Mouse (Mus musculus) thymus, adult 2 months (tissue): Measurements from ENCODE around the gene Lcmt1. TPM values are rescaled to one million over a fixed set of nuclear protein-coding genes. Genes with fewer than 3 reads are reported as not detected.

Experiments used
- DNase-seq: peaks from one replicate; pipeline ENCODE4 v3.0.0; 2021
- H3K27ac ChIP-seq: fragments of 200-500 bp; 2 replicates; pipeline ENCODE4 v1.5.1; 2012; ENCODE audit warnings: low read length, control low read depth; ENCODE audit not compliant: control insufficient read depth, insufficient read depth
- H3K27me3 ChIP-seq: fragments of 200-500 bp; 2 replicates; pipeline ENCODE4 v1.6.1; 2012; ENCODE audit warnings: mild to moderate bottlenecking, low read length, moderate library complexity, mixed read lengths; ENCODE audit not compliant: control insufficient read depth, insufficient read depth
- H3K36me3 ChIP-seq: fragments of 200-500 bp; 2 replicates; pipeline ENCODE4 v1.6.1; 2012; ENCODE audit warnings: mild to moderate bottlenecking, low read length, moderate library complexity; ENCODE audit not compliant: control insufficient read depth, insufficient read depth
- H3K4me1 ChIP-seq: fragments of 200-500 bp; replicated peaks from 2 replicates; pipeline ENCODE4 v1.6.1; 2012; ENCODE audit warnings: low read length; ENCODE audit not compliant: control insufficient read depth, insufficient read depth
- H3K4me3 ChIP-seq: fragments of 200-500 bp; 2 replicates; pipeline ENCODE4 v1.5.1; 2012; ENCODE audit warnings: mild to moderate bottlenecking, low read length, control low read depth, moderate library complexity; ENCODE audit not compliant: control insufficient read depth, insufficient read depth
- CTCF ChIP-seq: fragments of 200-500 bp; IDR thresholded peaks from 2 replicates; pipeline ENCODE4 v1.5.1; 2012; ENCODE audit warnings: mild to moderate bottlenecking, control low read depth, low read length, moderate library complexity, borderline replicate concordance; ENCODE audit not compliant: control insufficient read depth, poor library complexity, insufficient read depth; ENCODE audit errors: extremely low read depth
- POLR2A ChIP-seq: fragments of 200-500 bp; IDR thresholded peaks from 2 replicates; pipeline ENCODE4 v1.6.1; 2012; ENCODE audit warnings: mild to moderate bottlenecking, low read length, control low read depth, moderate library complexity; ENCODE audit not compliant: control insufficient read depth, poor library complexity, insufficient read depth; ENCODE audit errors: extremely low read depth
- WGBS: fragments of 180-500 bp; shearing (Covaris S2); methylation state at CpG from one replicate; pipeline ENCODE4 v1.1.7; 2018; 5-methylcytosine and 5-hydroxymethylcytosine counted together
- polyA plus RNA-seq: library from polyadenylated mRNA; depleted of rRNA; stranded (reverse); fragments of >200 nt; gene quantifications from 2 replicates; pipeline ENCODE4 v1.2.3, GENCODE M21; 2012

The Lcmt1 gene
- polyA plus RNA-seq, 1 experiment = 31.9 TPM

DNA sequence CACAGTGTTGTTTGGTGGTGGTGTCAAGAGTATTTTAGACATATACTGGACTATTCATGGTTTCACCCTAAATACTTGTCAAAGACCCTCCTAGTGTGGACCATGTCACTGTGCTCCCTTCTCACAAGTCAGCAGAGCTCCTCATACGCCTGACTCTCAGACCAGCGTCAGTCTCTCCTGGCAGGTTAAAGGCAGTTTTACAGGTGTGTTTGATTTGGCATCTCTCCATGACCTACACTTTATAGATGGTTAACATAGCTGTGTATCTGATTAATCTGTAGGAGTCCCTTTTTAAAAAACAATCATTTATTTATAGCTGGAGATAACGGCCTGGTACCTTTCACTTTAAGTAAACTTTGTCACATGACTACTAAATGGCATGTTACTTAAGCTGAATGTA is 52.4 kb downstream of the Lcmt1 start:
- WGBS = 92% methylated on average over 3 of the region's 3 CpGs
- Histone ChIP-seq H3K27ac (no peak overlapping the region), H3K4me3 (no peak overlapping the region), H3K36me3 (peaks cover 14% of the 10 kb centered on the region; the same call in 1 of the 2 replicates), H3K4me1 (no peaks in the 10 kb centered on the region), H3K27me3 (no peaks in the 10 kb centered on the region)
- no peak for DNase-seq
- no peak for TF ChIP-seq POLR2A
- TF ChIP-seq CTCF = no peak

DNA sequence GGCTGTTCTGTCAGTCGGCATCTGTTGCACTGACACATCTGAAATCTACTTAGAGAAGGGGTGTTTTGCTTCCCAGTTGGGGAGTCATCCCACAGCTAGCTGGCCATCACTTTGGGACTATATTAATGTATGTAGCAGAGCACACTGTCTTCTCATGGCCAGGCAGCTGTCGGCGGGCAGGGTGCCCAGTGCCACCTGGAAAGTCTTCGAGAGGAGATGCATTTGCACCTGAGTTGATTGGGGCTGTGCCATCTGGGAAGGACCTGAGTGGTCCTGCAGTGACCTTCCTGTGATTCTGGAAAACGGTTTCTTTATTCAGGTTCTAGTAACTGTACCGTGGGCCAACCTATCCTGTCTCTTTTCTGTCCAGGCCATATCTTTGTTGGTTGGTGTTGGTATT is 54.7 kb downstream of the Lcmt1 start:
- TF ChIP-seq POLR2A = no peak
- TF ChIP-seq CTCF = no peak
- peaks cover 14% of the 10 kb centered on the region; the same call in 1 of the 2 replicates for H3K36me3 ChIP-seq
- no peak overlapping the region for H3K27ac ChIP-seq
- no peak overlapping the region for H3K4me3 ChIP-seq
- WGBS = 95% methylated on average over 6 of the region's 6 CpGs
- no peaks in the 10 kb centered on the region for H3K27me3 ChIP-seq
- no peaks in the 10 kb centered on the region for H3K4me1 ChIP-seq
- no peak for DNase-seq

DNA sequence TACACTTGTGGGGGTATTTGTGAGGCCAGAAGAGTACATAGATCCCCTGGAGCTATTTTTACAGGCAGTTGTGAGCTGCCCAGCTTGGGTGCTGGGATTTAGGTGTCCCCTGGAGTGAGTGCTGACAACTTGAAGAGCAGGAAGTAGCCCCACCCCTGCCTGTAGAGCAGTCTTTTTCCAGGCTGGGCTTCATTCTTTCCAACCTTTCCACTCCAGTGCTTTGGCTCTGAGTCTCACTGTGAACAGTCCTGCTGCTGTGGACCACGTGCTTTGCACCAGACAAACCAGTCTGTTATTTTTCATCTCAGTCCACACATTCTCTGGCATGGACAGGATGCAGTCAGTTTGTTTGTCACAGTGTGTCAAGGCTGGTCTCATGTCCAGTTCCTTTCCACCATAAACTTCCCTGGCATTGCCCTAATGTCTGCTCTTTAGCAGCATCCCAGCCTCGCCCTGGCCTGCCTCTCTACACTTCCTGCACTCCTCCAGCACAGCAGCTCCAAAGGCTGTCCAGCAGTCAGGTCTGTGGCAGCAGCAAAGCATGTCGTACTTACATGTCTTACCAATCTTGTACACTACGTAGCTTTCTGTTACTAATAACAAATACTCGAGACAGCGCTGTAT is 55.7 kb downstream of the Lcmt1 start:
- Histone ChIP-seq H3K27ac (no peak overlapping the region), H3K4me3 (no peak overlapping the region), H3K27me3 (no peaks in the 10 kb centered on the region), H3K36me3 (peaks cover 14% of the 10 kb centered on the region; the same call in 1 of the 2 replicates), H3K4me1 (no peaks in the 10 kb centered on the region)
- no peak for TF ChIP-seq POLR2A
- no peak for TF ChIP-seq CTCF
- DNase-seq = no peak
- 96% methylated on average over 6 of the region's 6 CpGs for WGBS

DNA sequence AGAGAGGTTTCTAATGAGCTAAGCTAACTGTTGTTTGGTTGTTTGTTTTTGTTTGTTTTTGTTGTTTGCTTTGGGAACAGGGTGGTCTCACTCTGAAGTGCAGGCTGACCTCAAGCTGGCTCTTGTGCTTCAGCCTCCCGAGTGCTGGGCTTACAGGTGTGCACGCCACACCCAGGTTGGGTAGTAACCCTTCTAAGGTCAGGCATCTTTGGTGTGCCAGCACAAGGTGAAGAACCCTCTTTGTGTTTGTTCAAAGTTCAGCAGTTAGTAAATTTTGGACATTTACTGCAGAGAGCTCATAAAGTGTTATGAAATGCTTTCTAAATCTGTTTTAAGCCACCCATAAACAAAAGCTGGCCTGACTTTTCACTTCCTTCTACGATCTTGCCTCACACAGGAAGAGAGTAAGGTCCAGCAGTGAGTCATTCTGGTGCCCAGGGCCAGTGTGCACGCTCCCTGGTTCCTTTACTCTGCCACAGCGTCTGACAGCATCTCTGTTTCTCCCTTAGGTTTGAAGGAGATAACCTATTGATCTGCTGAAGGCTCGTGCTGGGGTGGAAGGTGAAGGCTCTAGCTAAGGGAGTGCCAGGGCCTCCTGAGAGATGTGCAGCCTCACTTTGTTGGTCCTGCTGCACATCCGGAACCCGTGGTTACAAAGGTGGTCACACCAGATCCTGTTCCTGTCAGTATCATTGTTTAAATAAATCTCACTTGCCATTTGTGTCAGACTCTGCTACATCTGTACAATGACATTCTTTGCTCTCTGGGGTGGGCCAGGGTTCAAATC is 60.2 kb downstream of the Lcmt1 start:
- Histone ChIP-seq H3K4me1 (no peaks in the 10 kb centered on the region), H3K4me3 (no peak overlapping the region), H3K36me3 (no peaks in the 10 kb centered on the region), H3K27ac (no peak overlapping the region), H3K27me3 (no peaks in the 10 kb centered on the region)
- no peak for DNase-seq
- 74% methylated on average over 8 of the region's 8 CpGs for WGBS
- TF ChIP-seq CTCF (no peak), POLR2A (no peak)

DNA sequence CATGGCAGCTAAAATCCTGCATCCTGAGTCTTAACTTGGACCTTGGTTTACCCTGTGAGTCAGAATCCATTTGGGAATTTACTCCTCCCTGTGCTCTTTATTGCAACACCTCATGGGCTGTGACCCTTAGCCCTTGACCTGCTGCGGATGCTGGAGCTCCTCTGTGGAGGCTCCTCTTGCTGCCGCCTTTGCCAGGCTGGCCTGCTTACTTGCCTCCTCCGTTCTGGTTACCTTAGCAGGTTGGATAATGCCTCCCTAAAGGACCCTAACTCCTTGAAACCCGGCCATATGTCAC is 60.8 kb downstream of the Lcmt1 start:
- no peaks in the 10 kb centered on the region for H3K4me1 ChIP-seq
- H3K27me3 ChIP-seq = no peaks in the 10 kb centered on the region
- no peak overlapping the region for H3K27ac ChIP-seq
- TF ChIP-seq POLR2A (no peak), CTCF (no peak)
- no peak for DNase-seq
- H3K36me3 ChIP-seq = no peaks in the 10 kb centered on the region
- H3K4me3 ChIP-seq = no peak overlapping the region
- WGBS = 96% methylated on average over 4 of the region's 4 CpGs

DNA sequence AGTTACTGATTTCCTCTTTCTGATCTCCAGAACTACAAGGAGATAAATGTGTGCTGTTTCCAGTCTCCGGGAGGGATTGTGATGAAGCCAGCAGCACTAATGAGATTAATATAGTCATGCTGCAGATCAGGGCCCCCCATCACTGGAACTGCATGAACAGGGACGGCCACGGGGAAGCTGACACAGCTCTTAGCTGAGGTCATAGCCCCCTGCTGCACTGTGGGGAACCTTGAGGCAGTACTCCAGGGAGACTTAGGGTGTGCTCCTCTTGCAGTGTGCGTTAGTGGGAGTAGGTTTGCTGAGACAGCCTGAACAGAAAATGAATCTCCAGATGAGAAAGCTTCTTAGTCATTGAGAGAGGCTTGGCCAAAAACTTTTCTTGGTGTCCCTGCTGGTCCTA is 61.6 kb downstream of the Lcmt1 start:
- H3K4me3 ChIP-seq = no peak overlapping the region
- H3K27me3 ChIP-seq = no peaks in the 10 kb centered on the region
- DNase-seq = no peak
- TF ChIP-seq POLR2A = no peak
- TF ChIP-seq CTCF = no peak
- 86% methylated on average over 4 of the region's 4 CpGs for WGBS
- no peak overlapping the region for H3K27ac ChIP-seq
- H3K36me3 ChIP-seq = no peaks in the 10 kb centered on the region
- no peaks in the 10 kb centered on the region for H3K4me1 ChIP-seq
